Mouse (Mus musculus): Measurements from ENCODE around the gene Thoc5.
A peak's percentile ranks its signal among the peaks of the same experiment; 100 is the strongest.

Gene Thoc5

DNA sequence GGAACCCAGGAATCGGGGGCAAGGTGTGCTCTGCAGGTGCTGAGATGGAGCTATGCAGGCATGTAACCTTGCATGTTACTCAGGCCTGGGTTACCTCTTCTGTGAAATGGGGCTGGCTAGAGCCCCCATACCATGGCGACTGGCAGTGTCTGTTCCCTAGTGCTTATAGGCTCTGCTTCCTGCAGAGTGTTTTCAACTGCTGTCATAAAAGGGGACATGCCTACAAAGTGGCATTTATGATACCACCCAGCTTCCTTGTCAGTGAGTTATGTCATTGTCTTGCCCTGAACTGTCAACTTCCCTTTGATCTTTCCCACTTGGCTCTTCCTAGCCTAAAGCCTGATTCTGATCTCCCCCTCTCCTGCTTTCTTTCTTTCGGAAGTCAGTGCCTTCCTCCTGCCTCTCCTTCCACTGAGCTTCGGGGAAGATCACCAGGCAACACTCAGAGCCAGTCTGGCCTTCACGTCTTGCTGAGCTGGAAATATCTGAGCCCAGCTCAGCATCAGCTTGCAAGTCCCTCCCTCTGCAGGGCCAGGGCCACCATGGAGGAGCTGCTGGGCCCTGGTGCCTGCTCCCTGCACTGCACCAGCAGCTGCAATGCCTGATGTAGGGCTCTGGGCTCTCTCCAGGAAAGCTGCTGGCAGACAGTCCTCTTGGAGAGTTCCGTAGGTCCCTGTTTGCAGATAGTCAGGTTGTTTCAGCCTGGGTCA is 68.1 kb downstream of the Thoc5 start:
- H3K4me3 ChIP-seq (replicated peaks; ENCODE audit: low read length): no peak overlapping the region
- H3K36me3 ChIP-seq (ENCODE audit: insufficient read depth, low read length): no peaks in the 10 kb centered on the region
- H3K4me1 ChIP-seq (replicated peaks; ENCODE audit: low read depth, low read length): no peaks in the 10 kb centered on the region
- no peak for TF ChIP-seq POU5F1 (IDR thresholded peaks at IDR 0.05; ENCODE audit: borderline replicate concordance, low read length)
- no peak for TF ChIP-seq NANOG (IDR thresholded peaks at IDR 0.05; ENCODE audit: borderline replicate concordance, low read length)
- no peak for TF ChIP-seq CTCF (conservative IDR thresholded peaks at IDR 0.05; ENCODE audit: low read length)
- H3K9me3 ChIP-seq (ENCODE audit: low read length): no peaks in the 10 kb centered on the region
- H3K27me3 ChIP-seq (ENCODE audit: insufficient read depth, low read length): peaks cover 5% of the 10 kb centered on the region; the same call in 1 of the 2 replicates

- H3K9me3 ChIP-seq (ENCODE audit: low read length): no peaks in the 10 kb centered on the region
- H3K27me3 ChIP-seq (ENCODE audit: insufficient read depth, low read length): peaks cover 7% of the 10 kb centered on the region; the same call in 1 of the 2 replicates
- TF ChIP-seq POU5F1 (IDR thresholded peaks at IDR 0.05; ENCODE audit: borderline replicate concordance, low read length) (no peak), CTCF (conservative IDR thresholded peaks at IDR 0.05; ENCODE audit: low read length) (no peak), NANOG (IDR thresholded peaks at IDR 0.05; ENCODE audit: borderline replicate concordance, low read length) (no peak)
- no peaks in the 10 kb centered on the region for H3K4me1 ChIP-seq (replicated peaks; ENCODE audit: low read depth, low read length)
- no peak overlapping the region for H3K4me3 ChIP-seq (replicated peaks; ENCODE audit: low read length)
- no peaks in the 10 kb centered on the region for H3K36me3 ChIP-seq (ENCODE audit: insufficient read depth, low read length)
These were observed 71.2 kb downstream of the Thoc5 start for GRCm38 (mm10) chr11:4966325-4966724.

GRCm38 (mm10) chr11:4966888-4967287 is 71.8 kb downstream of the Thoc5 start:
- peaks cover 7% of the 10 kb centered on the region; the same call in 1 of the 2 replicates for H3K27me3 ChIP-seq (ENCODE audit: insufficient read depth, low read length)
- no peaks in the 10 kb centered on the region for H3K4me1 ChIP-seq (replicated peaks; ENCODE audit: low read depth, low read length)

DNA sequence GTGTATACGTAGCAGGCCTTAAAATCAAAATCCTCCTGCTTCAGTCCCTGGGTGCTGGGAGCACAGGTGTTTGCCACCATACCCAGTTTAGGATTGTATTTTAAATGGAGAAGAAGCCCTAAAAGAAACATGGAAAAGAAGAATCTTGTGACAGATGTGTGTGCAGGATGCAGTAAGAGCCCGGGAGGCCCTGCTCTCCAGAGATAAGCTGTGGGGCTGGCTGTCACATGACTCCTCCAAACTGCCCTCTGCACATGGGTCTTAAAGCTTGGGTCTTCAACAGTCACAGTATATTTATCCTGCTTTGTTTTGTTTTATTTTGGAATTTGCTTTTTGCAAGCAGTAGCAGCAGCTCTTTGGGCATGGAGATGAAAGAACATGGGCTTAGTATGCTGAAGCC is 72.4 kb downstream of the Thoc5 start:
- Histone ChIP-seq H3K4me3 (replicated peaks; ENCODE audit: low read length) (no peak overlapping the region), H3K27me3 (ENCODE audit: insufficient read depth, low read length) (peaks cover 7% of the 10 kb centered on the region; the same call in 1 of the 2 replicates), H3K9me3 (ENCODE audit: low read length) (no peaks in the 10 kb centered on the region), H3K36me3 (ENCODE audit: insufficient read depth, low read length) (no peaks in the 10 kb centered on the region), H3K4me1 (replicated peaks; ENCODE audit: low read depth, low read length) (no peaks in the 10 kb centered on the region)
- no peak for TF ChIP-seq POU5F1 (IDR thresholded peaks at IDR 0.05; ENCODE audit: borderline replicate concordance, low read length)
- no peak for TF ChIP-seq CTCF (conservative IDR thresholded peaks at IDR 0.05; ENCODE audit: low read length)
- TF ChIP-seq NANOG (IDR thresholded peaks at IDR 0.05; ENCODE audit: borderline replicate concordance, low read length): no peak

More at GRCm38 (mm10) chr11:4966888-4967287, 71.8 kb downstream of the Thoc5 start:
- TF ChIP-seq POU5F1 (IDR thresholded peaks at IDR 0.05; ENCODE audit: borderline replicate concordance, low read length): no peak
- H3K9me3 ChIP-seq (ENCODE audit: low read length): no peaks in the 10 kb centered on the region
- H3K4me3 ChIP-seq (replicated peaks; ENCODE audit: low read length): no peak overlapping the region
- H3K36me3 ChIP-seq (ENCODE audit: insufficient read depth, low read length): no peaks in the 10 kb centered on the region

DNA sequence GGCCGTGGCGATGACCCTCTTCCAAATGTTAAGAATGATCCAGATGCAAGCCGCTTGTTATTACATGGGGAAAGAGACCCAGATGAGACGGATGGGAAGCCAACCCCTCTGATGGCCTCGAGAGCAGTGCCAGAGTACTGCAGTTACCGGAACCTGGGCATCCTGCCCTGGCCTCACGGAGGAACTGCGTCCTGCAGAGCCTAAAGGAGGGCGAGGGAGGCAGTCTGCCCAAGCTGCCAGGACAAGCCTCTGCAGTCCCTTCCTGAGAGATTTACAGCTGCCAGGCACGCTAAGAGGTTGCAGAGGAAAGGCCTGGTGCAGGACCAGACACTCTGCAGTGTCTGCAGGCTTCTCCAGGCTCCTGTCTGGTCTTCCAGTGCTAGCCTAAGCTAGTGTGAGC is 73.3 kb downstream of the Thoc5 start:
- H3K4me3 ChIP-seq (replicated peaks; ENCODE audit: low read length): no peak overlapping the region

GRCm38 (mm10) chr11:4972967-4973870 is 78.1 kb downstream of the Thoc5 start:
- TF ChIP-seq NANOG (IDR thresholded peaks at IDR 0.05; ENCODE audit: borderline replicate concordance, low read length) (no peak), CTCF (conservative IDR thresholded peaks at IDR 0.05; ENCODE audit: low read length) (peak; percentile 62), POU5F1 (IDR thresholded peaks at IDR 0.05; ENCODE audit: borderline replicate concordance, low read length) (no peak)
- Histone ChIP-seq H3K4me1 (replicated peaks; ENCODE audit: low read depth, low read length) (peaks cover 9% of the 10 kb centered on the region; the same call in 1 of the 2 replicates), H3K36me3 (ENCODE audit: insufficient read depth, low read length) (no peaks in the 10 kb centered on the region), H3K27me3 (ENCODE audit: insufficient read depth, low read length) (peaks cover 8% of the 10 kb centered on the region; the same call in 1 of the 2 replicates), H3K4me3 (replicated peaks; ENCODE audit: low read length) (no peak overlapping the region), H3K9me3 (ENCODE audit: low read length) (no peaks in the 10 kb centered on the region)

More for the DNA sequence above, 73.3 kb downstream of the Thoc5 start:
- peaks cover 7% of the 10 kb centered on the region; the same call in 1 of the 2 replicates for H3K27me3 ChIP-seq (ENCODE audit: insufficient read depth, low read length)
- TF ChIP-seq CTCF (conservative IDR thresholded peaks at IDR 0.05; ENCODE audit: low read length) (no peak), NANOG (IDR thresholded peaks at IDR 0.05; ENCODE audit: borderline replicate concordance, low read length) (no peak), POU5F1 (IDR thresholded peaks at IDR 0.05; ENCODE audit: borderline replicate concordance, low read length) (no peak)
- H3K4me1 ChIP-seq (replicated peaks; ENCODE audit: low read depth, low read length): no peaks in the 10 kb centered on the region
- no peaks in the 10 kb centered on the region for H3K9me3 ChIP-seq (ENCODE audit: low read length)
- no peaks in the 10 kb centered on the region for H3K36me3 ChIP-seq (ENCODE audit: insufficient read depth, low read length)

- no peaks in the 10 kb centered on the region for H3K9me3 ChIP-seq (ENCODE audit: low read length)
- H3K4me1 ChIP-seq (replicated peaks; ENCODE audit: low read depth, low read length): peaks cover 9% of the 10 kb centered on the region; the same call in 1 of the 2 replicates
- peaks cover 3% of the 10 kb centered on the region; the same call in 1 of the 2 replicates for H3K27me3 ChIP-seq (ENCODE audit: insufficient read depth, low read length)
- H3K36me3 ChIP-seq (ENCODE audit: insufficient read depth, low read length): no peaks in the 10 kb centered on the region
- no peak for TF ChIP-seq CTCF (conservative IDR thresholded peaks at IDR 0.05; ENCODE audit: low read length)
- TF ChIP-seq NANOG (IDR thresholded peaks at IDR 0.05; ENCODE audit: borderline replicate concordance, low read length): no peak
- TF ChIP-seq POU5F1 (IDR thresholded peaks at IDR 0.05; ENCODE audit: borderline replicate concordance, low read length): no peak
- H3K4me3 ChIP-seq (replicated peaks; ENCODE audit: low read length): no peak overlapping the region
These were observed 78.7 kb downstream of the Thoc5 start for GRCm38 (mm10) chr11:4973871-4974256.

Measured in E14TG2a.4 (cell line).